Mouse (Mus musculus): ENCODE measurements around the gene Gm20388. TPM values are rescaled to one million over a fixed set of nuclear protein-coding genes. Genes with fewer than 3 reads are reported as not detected.

Gm20388 gene
- polyA plus RNA-seq, 1 experiment = 23.9 TPM

GRCm38 (mm10) chr8:121896476-121897145 lies 1986.0 kb downstream of the Gm20388 start:
- Histone ChIP-seq H3K27ac (ENCODE audit: insufficient read depth, low read length) (peak overlapping the region; percentile 53; the same call in 1 of the 2 replicates), H3K4me1 (ENCODE audit: control insufficient read depth, insufficient read depth, low read length) (peaks cover 14% of the 10 kb centered on the region), H3K4me3 (ENCODE audit: insufficient read depth, low read length) (no peak overlapping the region)
- TF ChIP-seq POLR2A (IDR thresholded peaks at IDR 0.05; ENCODE audit: extremely low read depth, insufficient read depth, low read length) = no peak
- no peak for TF ChIP-seq CTCF (IDR thresholded peaks at IDR 0.05; ENCODE audit: extremely low read depth, insufficient read depth, low read length)

- Histone ChIP-seq H3K4me3 (ENCODE audit: insufficient read depth, low read length) (no peak overlapping the region), H3K4me1 (ENCODE audit: control insufficient read depth, insufficient read depth, low read length) (peaks cover 14% of the 10 kb centered on the region), H3K27ac (ENCODE audit: insufficient read depth, low read length) (peak overlapping the region; percentile 53; the same call in 1 of the 2 replicates)
- TF ChIP-seq CTCF (IDR thresholded peaks at IDR 0.05; ENCODE audit: extremely low read depth, insufficient read depth, low read length) = no peak
- TF ChIP-seq POLR2A (IDR thresholded peaks at IDR 0.05; ENCODE audit: extremely low read depth, insufficient read depth, low read length) = no peak
Measured at GRCm38 (mm10) chr8:121897205-121897604, 1986.6 kb downstream of the Gm20388 start.

- Histone ChIP-seq H3K4me1 (ENCODE audit: control insufficient read depth, insufficient read depth, low read length) (peaks cover 14% of the 10 kb centered on the region), H3K27ac (ENCODE audit: insufficient read depth, low read length) (peak overlapping the region; percentile 53; the same call in 1 of the 2 replicates), H3K4me3 (ENCODE audit: insufficient read depth, low read length) (no peak overlapping the region)
- peak; percentile 56; the same call in 1 of the 2 replicates for TF ChIP-seq POLR2A (IDR thresholded peaks at IDR 0.05; ENCODE audit: extremely low read depth, insufficient read depth, low read length)
- no peak for TF ChIP-seq CTCF (IDR thresholded peaks at IDR 0.05; ENCODE audit: extremely low read depth, insufficient read depth, low read length)
Measured at GRCm38 (mm10) chr8:121897871-121898381, 1987.3 kb downstream of the Gm20388 start.

DNA sequence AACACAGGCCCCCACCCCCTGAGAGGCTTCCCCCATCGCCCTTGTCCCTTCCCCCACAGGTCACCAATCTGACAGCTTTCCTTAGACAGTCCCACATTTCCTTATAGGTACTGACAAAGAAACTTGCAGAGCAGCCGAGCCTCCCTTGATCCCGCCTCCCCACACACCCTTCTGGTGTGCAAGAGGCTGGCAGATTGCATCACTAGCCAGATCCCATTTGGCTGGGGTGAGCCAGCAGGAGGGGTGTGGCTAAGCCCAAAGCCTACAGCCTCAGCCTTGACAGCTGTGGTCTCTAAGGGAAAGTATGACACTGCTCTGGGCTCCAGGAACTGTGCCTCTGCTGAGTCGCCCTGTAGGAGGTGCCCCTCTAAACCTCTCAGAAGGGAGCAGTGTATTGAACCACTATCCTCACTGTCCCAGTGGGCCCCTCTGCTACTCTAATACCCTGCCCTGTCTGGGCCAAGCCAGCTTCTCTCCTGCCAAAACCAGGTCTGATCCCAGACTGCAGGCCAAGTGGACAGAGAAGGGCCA lies 1987.8 kb downstream of the Gm20388 start:
- no peak overlapping the region for H3K4me3 ChIP-seq (ENCODE audit: insufficient read depth, low read length)
- TF ChIP-seq CTCF (IDR thresholded peaks at IDR 0.05; ENCODE audit: extremely low read depth, insufficient read depth, low read length) (no peak), POLR2A (IDR thresholded peaks at IDR 0.05; ENCODE audit: extremely low read depth, insufficient read depth, low read length) (0 out of 2 replicates have a peak, but pooled peaks have one; percentile 8)

DNA sequence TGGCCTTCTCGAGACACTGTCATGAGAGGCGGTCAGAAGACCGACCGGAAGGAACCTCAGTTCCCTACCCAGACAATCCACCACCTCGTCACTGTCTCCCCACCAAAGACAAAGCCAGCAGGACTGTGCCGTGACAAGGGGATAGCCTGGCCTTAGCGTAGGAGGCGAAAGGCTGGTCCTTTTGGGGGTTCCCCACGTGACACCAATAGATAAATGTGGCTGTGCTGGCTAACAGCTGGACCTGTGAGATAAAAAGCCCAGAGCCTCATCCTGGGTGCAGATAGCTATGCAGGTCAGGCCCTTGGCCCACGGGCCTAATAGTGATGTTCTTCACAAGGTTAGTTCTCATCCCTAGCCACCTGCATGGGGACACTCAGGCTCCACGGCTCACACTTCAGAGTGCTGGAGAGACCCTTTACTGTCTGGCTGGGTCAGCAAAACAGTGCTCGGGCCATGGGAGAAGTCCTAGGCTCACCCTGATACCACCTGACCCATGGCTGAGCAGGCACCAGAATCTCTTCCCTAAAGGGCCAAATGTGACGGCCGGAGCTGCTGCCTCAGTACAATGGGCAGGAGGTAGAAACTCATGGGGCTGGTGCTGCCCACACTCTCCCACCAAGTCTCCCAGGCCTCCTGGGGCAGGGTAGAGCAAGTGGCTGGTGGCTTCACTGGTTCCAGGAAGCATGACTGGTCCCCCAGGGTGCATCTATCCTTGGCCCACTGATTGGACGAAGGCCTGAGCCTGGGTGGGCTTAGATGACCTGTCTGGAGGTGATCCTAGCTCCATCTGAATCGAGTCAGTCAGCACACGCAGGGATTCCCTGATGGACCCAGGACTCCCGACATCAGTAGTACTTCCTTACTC lies 1988.8 kb downstream of the Gm20388 start:
- Histone ChIP-seq H3K4me3 (ENCODE audit: insufficient read depth, low read length) (no peak overlapping the region), H3K27ac (ENCODE audit: insufficient read depth, low read length) (peak overlapping the region; percentile 33; the same call in 1 of the 2 replicates), H3K4me1 (ENCODE audit: control insufficient read depth, insufficient read depth, low read length) (peaks cover 14% of the 10 kb centered on the region)
- TF ChIP-seq POLR2A (IDR thresholded peaks at IDR 0.05; ENCODE audit: extremely low read depth, insufficient read depth, low read length) (no peak), CTCF (IDR thresholded peaks at IDR 0.05; ENCODE audit: extremely low read depth, insufficient read depth, low read length) (no peak)

More for the DNA sequence above, 1987.8 kb downstream of the Gm20388 start:
- Histone ChIP-seq H3K4me1 (ENCODE audit: control insufficient read depth, insufficient read depth, low read length) (peaks cover 14% of the 10 kb centered on the region), H3K27ac (ENCODE audit: insufficient read depth, low read length) (peak overlapping the region; percentile 69)

DNA sequence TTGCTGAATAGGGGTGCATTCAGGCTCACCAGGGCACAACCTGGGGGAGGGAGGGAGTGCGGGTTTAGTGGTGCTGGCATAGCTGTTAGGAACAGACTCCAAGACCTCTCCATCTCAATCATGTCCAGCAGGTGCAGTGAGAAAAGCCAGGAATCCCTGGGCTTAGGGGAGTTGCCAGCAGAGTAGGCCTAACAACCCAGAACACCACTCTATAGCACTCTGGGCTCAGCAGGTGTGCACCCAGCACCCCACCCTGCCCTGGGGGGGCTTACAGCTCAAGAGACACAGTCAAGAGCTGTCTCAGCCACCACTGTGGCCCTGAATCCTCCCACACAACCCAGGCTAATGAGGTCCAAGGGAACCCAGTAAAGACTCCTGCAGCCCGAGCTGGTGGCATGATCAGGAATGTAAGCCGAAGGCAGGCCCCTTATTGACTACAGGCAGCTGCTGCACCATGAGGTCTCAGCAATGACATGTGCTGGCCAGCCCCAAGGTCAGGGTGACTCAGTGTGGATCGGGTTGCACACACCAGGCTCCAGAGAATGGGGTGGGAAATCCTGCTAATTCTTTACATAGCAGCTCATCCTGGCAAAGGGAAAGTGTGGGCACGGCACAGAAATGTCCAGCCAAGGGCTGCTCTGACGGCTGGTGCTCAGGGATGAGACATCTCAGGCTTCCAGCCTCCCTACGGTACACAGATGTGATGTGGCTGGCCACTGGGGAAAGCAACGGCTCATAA lies 1991.0 kb downstream of the Gm20388 start:
- Histone ChIP-seq H3K4me1 (ENCODE audit: control insufficient read depth, insufficient read depth, low read length) (peaks cover 18% of the 10 kb centered on the region), H3K4me3 (ENCODE audit: insufficient read depth, low read length) (no peak overlapping the region), H3K27ac (ENCODE audit: insufficient read depth, low read length) (no peak overlapping the region)
- no peak for TF ChIP-seq POLR2A (IDR thresholded peaks at IDR 0.05; ENCODE audit: extremely low read depth, insufficient read depth, low read length)
- no peak for TF ChIP-seq CTCF (IDR thresholded peaks at IDR 0.05; ENCODE audit: extremely low read depth, insufficient read depth, low read length)

DNA sequence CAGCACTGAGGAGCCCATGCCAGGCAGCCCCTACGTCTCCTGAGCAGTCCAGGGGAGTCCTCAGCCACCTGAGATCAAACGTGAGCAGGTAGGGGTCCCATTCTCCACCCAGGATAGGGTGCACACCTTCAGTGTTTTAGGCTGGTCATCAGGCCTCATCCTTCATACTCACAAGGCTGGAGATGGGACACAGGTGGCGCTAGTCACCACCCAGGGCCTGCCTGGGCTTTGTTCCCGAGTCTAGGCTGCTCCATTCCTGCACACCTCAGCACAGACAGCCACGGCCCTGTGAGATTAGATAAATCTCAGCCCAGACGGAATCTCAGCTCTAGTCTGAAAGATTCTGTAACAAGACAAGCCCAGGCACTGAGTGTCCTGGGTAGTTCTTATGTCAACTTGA lies 1993.3 kb downstream of the Gm20388 start:
- Histone ChIP-seq H3K27ac (ENCODE audit: insufficient read depth, low read length) (no peak overlapping the region), H3K4me1 (ENCODE audit: control insufficient read depth, insufficient read depth, low read length) (peaks cover 7% of the 10 kb centered on the region; the same call in 1 of the 2 replicates), H3K4me3 (ENCODE audit: insufficient read depth, low read length) (peak overlapping the region; percentile 24)
- no peak for TF ChIP-seq CTCF (IDR thresholded peaks at IDR 0.05; ENCODE audit: extremely low read depth, insufficient read depth, low read length)
- no peak for TF ChIP-seq POLR2A (IDR thresholded peaks at IDR 0.05; ENCODE audit: extremely low read depth, insufficient read depth, low read length)

- Histone ChIP-seq H3K4me1 (ENCODE audit: control insufficient read depth, insufficient read depth, low read length) (peaks cover 7% of the 10 kb centered on the region; the same call in 1 of the 2 replicates), H3K4me3 (ENCODE audit: insufficient read depth, low read length) (peak overlapping the region; percentile 24; the same call in 1 of the 2 replicates), H3K27ac (ENCODE audit: insufficient read depth, low read length) (no peak overlapping the region)
- TF ChIP-seq CTCF (IDR thresholded peaks at IDR 0.05; ENCODE audit: extremely low read depth, insufficient read depth, low read length) = no peak
Measured at GRCm38 (mm10) chr8:121904999-121905398, 1994.4 kb downstream of the Gm20388 start.

DNA sequence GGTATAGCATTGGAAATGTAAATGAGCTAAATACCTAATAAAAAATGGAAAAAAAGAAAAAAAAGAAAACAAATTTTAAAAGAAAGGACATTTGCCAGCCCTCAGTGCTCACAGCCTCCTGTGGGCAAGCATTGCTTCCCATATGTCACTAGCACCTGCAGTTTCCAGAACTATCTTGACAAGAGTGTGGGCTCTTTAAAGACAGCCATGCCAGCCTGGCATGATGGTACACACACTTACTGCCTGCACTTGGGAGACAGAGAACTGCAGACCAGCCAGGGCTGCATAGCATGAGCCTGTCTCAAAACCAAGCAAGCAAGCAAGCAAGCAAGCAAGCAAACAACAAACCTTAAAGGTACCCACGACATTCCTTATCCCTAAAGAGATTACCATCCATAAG lies 1994.8 kb downstream of the Gm20388 start:
- no peak overlapping the region for H3K27ac ChIP-seq (ENCODE audit: insufficient read depth, low read length)
- TF ChIP-seq CTCF (IDR thresholded peaks at IDR 0.05; ENCODE audit: extremely low read depth, insufficient read depth, low read length) (no peak), POLR2A (IDR thresholded peaks at IDR 0.05; ENCODE audit: extremely low read depth, insufficient read depth, low read length) (no peak)

More for the DNA sequence above, 1994.8 kb downstream of the Gm20388 start:
- peak overlapping the region; percentile 62 for H3K4me3 ChIP-seq (ENCODE audit: insufficient read depth, low read length)
- H3K4me1 ChIP-seq (ENCODE audit: control insufficient read depth, insufficient read depth, low read length) = peaks cover 7% of the 10 kb centered on the region; the same call in 1 of the 2 replicates

All from cortical plate, adult 2 months (tissue).